Mouse (Mus musculus) heart, embryonic 16.5 days (tissue): ENCODE data around the gene Iqcj. TPM values are rescaled to one million over a fixed set of nuclear protein-coding genes. Genes with fewer than 3 reads are reported as not detected.
A peak's percentile ranks its signal among the peaks of the same experiment; 100 is the strongest.

ENCODE experiments used
- ATAC-seq: fragments of 200-750 bp; cut with Nextera tagmentation; replicated peaks from 2 replicates; pipeline ENCODE4 v1.8.0; 2017; ENCODE audit warnings: moderate number of reproducible peaks; ENCODE audit not compliant: insufficient read depth, low FRiP score; ENCODE audit errors: extremely low read depth
- H3K27ac ChIP-seq: fragments of 300-500 bp; sonication (generic); 2 replicates; pipeline ENCODE4 v1.5.1; 2014; ENCODE audit warnings: mild to moderate bottlenecking, low read length, control low read depth, moderate library complexity
- H3K27me3 ChIP-seq: fragments of 300-500 bp; sonication (generic); 2 replicates; pipeline ENCODE4 v1.6.1; 2014; ENCODE audit warnings: low read length, mixed read lengths; ENCODE audit not compliant: control insufficient read depth, insufficient read depth
- H3K36me3 ChIP-seq: fragments of 300-500 bp; sonication (generic); 2 replicates; pipeline ENCODE4 v1.6.1; 2014; ENCODE audit not compliant: control insufficient read depth, insufficient read depth
- H3K4me1 ChIP-seq: fragments of 300-500 bp; sonication (generic); 2 replicates; pipeline ENCODE4 v1.6.1; 2014; ENCODE audit warnings: low read length, mixed read lengths; ENCODE audit not compliant: control insufficient read depth, insufficient read depth
- H3K4me2 ChIP-seq: fragments of 300-500 bp; sonication (generic); 2 replicates; pipeline ENCODE4 v1.6.1; 2014; ENCODE audit warnings: low read depth, mild to moderate bottlenecking, control low read depth, low read length
- H3K4me3 ChIP-seq: fragments of 300-500 bp; sonication (generic); 2 replicates; pipeline ENCODE4 v1.5.1; 2014; ENCODE audit warnings: mild to moderate bottlenecking, control low read depth, low read length
- H3K9ac ChIP-seq: fragments of 300-500 bp; sonication (generic); 2 replicates; pipeline ENCODE4 v1.6.1; 2014; ENCODE audit warnings: low read length, control low read depth
- H3K9me3 ChIP-seq: fragments of 300-500 bp; sonication (generic); replicated peaks from 2 replicates; pipeline ENCODE4 v1.6.1; 2016; ENCODE audit warnings: low read length; ENCODE audit not compliant: control insufficient read depth
- WGBS: fragments of 180-500 bp; shearing (Covaris S2); extraction: QIAGEN DNeasy Blood & Tissue Kit; methylation state at CpG from one replicate; pipeline ENCODE4 v1.1.7; 2014; 5-methylcytosine and 5-hydroxymethylcytosine counted together
- polyA plus RNA-seq: library from polyadenylated mRNA; unstranded; fragments of >200 nt; fragmentation: Nextera tagmentation; extraction: Ambion mirVana; gene quantifications from 2 replicates; pipeline ENCODE4 v1.2.1, GENCODE M21; 2015

The Iqcj gene
- polyA plus RNA-seq, 1 experiment from 2014 or later, result not detected

GRCm38 (mm10) chr3:67892768-67893167 is 748 bp downstream of the Iqcj start:
- no peaks in the 10 kb centered on the region for H3K9me3 ChIP-seq
- no peaks in the 10 kb centered on the region for H3K36me3 ChIP-seq
- WGBS, result 85% methylated on average over 10 of the region's 10 CpGs
- no peaks in the 10 kb centered on the region for H3K4me1 ChIP-seq
- H3K9ac ChIP-seq, result no peak overlapping the region
- no peak for ATAC-seq
- H3K27ac ChIP-seq, result no peak overlapping the region
- no peaks in the 10 kb centered on the region for H3K27me3 ChIP-seq
- H3K4me3 ChIP-seq, result no peak overlapping the region
- no peak overlapping the region for H3K4me2 ChIP-seq

GRCm38 (mm10) chr3:67902517-67902916 is 10.5 kb downstream of the Iqcj start:
- Histone ChIP-seq H3K4me3 (no peak overlapping the region), H3K27me3 (no peaks in the 10 kb centered on the region), H3K4me2 (no peak overlapping the region), H3K9me3 (no peaks in the 10 kb centered on the region), H3K9ac (no peak overlapping the region), H3K4me1 (no peaks in the 10 kb centered on the region), H3K27ac (no peak overlapping the region), H3K36me3 (no peaks in the 10 kb centered on the region)
- ATAC-seq, result no peak
- 68% methylated on average over 4 of the region's 4 CpGs for WGBS

- H3K36me3 ChIP-seq, result no peaks in the 10 kb centered on the region
- no peak overlapping the region for H3K4me3 ChIP-seq
- H3K27me3 ChIP-seq, result no peaks in the 10 kb centered on the region
- H3K4me1 ChIP-seq, result no peaks in the 10 kb centered on the region
- H3K4me2 ChIP-seq, result no peak overlapping the region
- ATAC-seq, result no peak
- H3K9me3 ChIP-seq, result no peaks in the 10 kb centered on the region
- H3K9ac ChIP-seq, result no peak overlapping the region
- WGBS, result 76% methylated on average over 2 of the region's 2 CpGs
- H3K27ac ChIP-seq, result no peak overlapping the region
Observed at GRCm38 (mm10) chr3:67908586-67908985, 16.6 kb downstream of the Iqcj start.

- H3K4me3 ChIP-seq, result no peak overlapping the region
- no peaks in the 10 kb centered on the region for H3K36me3 ChIP-seq
- no peak overlapping the region for H3K27ac ChIP-seq
- no peaks in the 10 kb centered on the region for H3K27me3 ChIP-seq
- ATAC-seq, result 0 out of 2 replicates have a peak, but pooled peaks have one; percentile 14
- no peaks in the 10 kb centered on the region for H3K9me3 ChIP-seq
- H3K9ac ChIP-seq, result no peak overlapping the region
- no peaks in the 10 kb centered on the region for H3K4me1 ChIP-seq
- WGBS, result 75% methylated on average over 3 of the region's 3 CpGs
- no peak overlapping the region for H3K4me2 ChIP-seq
Observed at GRCm38 (mm10) chr3:67918098-67918497, 26.1 kb downstream of the Iqcj start.

GRCm38 (mm10) chr3:67918634-67919259 is 26.7 kb downstream of the Iqcj start:
- Histone ChIP-seq H3K9ac (no peak overlapping the region), H3K4me3 (no peak overlapping the region), H3K36me3 (no peaks in the 10 kb centered on the region), H3K27ac (no peak overlapping the region), H3K27me3 (no peaks in the 10 kb centered on the region), H3K4me2 (no peak overlapping the region), H3K9me3 (no peaks in the 10 kb centered on the region), H3K4me1 (no peaks in the 10 kb centered on the region)
- no peak; the same call in 1 of the 2 replicates for ATAC-seq
- 54% methylated on average over 8 of the region's 8 CpGs for WGBS

GRCm38 (mm10) chr3:67923095-67923494 is 31.1 kb downstream of the Iqcj start:
- H3K9me3 ChIP-seq, result no peaks in the 10 kb centered on the region
- 72% methylated on average over 4 of the region's 4 CpGs for WGBS
- H3K27ac ChIP-seq, result no peak overlapping the region
- no peak for ATAC-seq
- no peak overlapping the region for H3K9ac ChIP-seq
- no peaks in the 10 kb centered on the region for H3K27me3 ChIP-seq
- H3K4me3 ChIP-seq, result no peak overlapping the region
- no peaks in the 10 kb centered on the region for H3K4me1 ChIP-seq
- no peak overlapping the region for H3K4me2 ChIP-seq
- H3K36me3 ChIP-seq, result no peaks in the 10 kb centered on the region

- no peak overlapping the region for H3K27ac ChIP-seq
- H3K4me1 ChIP-seq, result no peaks in the 10 kb centered on the region
- no peak overlapping the region for H3K4me2 ChIP-seq
- no peak for ATAC-seq
- no peaks in the 10 kb centered on the region for H3K36me3 ChIP-seq
- no peak overlapping the region for H3K9ac ChIP-seq
- H3K4me3 ChIP-seq, result no peak overlapping the region
- WGBS, result 70% methylated on average over 2 of the region's 2 CpGs
- H3K9me3 ChIP-seq, result no peaks in the 10 kb centered on the region
- H3K27me3 ChIP-seq, result no peaks in the 10 kb centered on the region
Observed at GRCm38 (mm10) chr3:67925453-67925852, 33.4 kb downstream of the Iqcj start.

- no peaks in the 10 kb centered on the region for H3K4me1 ChIP-seq
- no peak overlapping the region for H3K4me3 ChIP-seq
- WGBS, result 76% methylated on average over 10 of the region's 10 CpGs
- no peak overlapping the region for H3K4me2 ChIP-seq
- H3K36me3 ChIP-seq, result no peaks in the 10 kb centered on the region
- no peaks in the 10 kb centered on the region for H3K27me3 ChIP-seq
- no peaks in the 10 kb centered on the region for H3K9me3 ChIP-seq
- H3K27ac ChIP-seq, result no peak overlapping the region
- no peak overlapping the region for H3K9ac ChIP-seq
- no peak for ATAC-seq
Observed at GRCm38 (mm10) chr3:67930424-67931133, 38.6 kb downstream of the Iqcj start.

- Histone ChIP-seq H3K9ac (no peak overlapping the region), H3K4me1 (no peaks in the 10 kb centered on the region), H3K4me3 (no peak overlapping the region), H3K27ac (no peak overlapping the region), H3K4me2 (no peak overlapping the region), H3K27me3 (no peaks in the 10 kb centered on the region), H3K36me3 (no peaks in the 10 kb centered on the region), H3K9me3 (no peaks in the 10 kb centered on the region)
- no peak for ATAC-seq
- 91% methylated on average over 8 of the region's 8 CpGs for WGBS
Observed at GRCm38 (mm10) chr3:67931181-67931580, 39.2 kb downstream of the Iqcj start.
